Mouse (Mus musculus) neural tube, embryonic 11.5 days (tissue): ENCODE data around the gene Zfp870. TPM values are rescaled to one million over a fixed set of nuclear protein-coding genes. Genes with fewer than 3 reads are reported as not detected.
"Not testable (repeated sequence)": the region's sequence is repeated elsewhere in the genome, so short reads cannot be mapped to it uniquely, and the experiment has no call there.

Source experiments
- ATAC-seq: fragments of 200-750 bp; cut with Nextera tagmentation; 2 replicates; pipeline ENCODE4 v1.8.0; 2017; ENCODE audit warnings: moderate number of reproducible peaks, mild to moderate bottlenecking, moderate TSS enrichment, moderate library complexity; ENCODE audit not compliant: insufficient read depth, low FRiP score, low TSS enrichment
- DNase-seq: peaks from one replicate; pipeline ENCODE4 v3.0.0-alpha.2; 2015; ENCODE audit warnings: low spot score
- H3K27ac ChIP-seq: fragments of 300-500 bp; sonication (generic); 2 replicates; pipeline ENCODE4 v1.5.1; 2014; ENCODE audit warnings: low read depth, mild to moderate bottlenecking, low read length
- H3K27me3 ChIP-seq: fragments of 300-500 bp; sonication (generic); 2 replicates; pipeline ENCODE4 v1.6.1; 2014; ENCODE audit warnings: mild to moderate bottlenecking, low read length, mixed read lengths; ENCODE audit not compliant: control insufficient read depth, insufficient read depth
- H3K36me3 ChIP-seq: fragments of 300-500 bp; sonication (generic); 2 replicates; pipeline ENCODE4 v1.6.1; 2014; ENCODE audit warnings: mild to moderate bottlenecking, low read length, moderate library complexity, mixed read lengths; ENCODE audit not compliant: control insufficient read depth, insufficient read depth
- H3K4me1 ChIP-seq: fragments of 300-500 bp; sonication (generic); 2 replicates; pipeline ENCODE4 v1.6.1; 2014; ENCODE audit warnings: low read length, mixed read lengths; ENCODE audit not compliant: control insufficient read depth, insufficient read depth
- H3K4me2 ChIP-seq: fragments of 300-500 bp; sonication (generic); 2 replicates; pipeline ENCODE4 v1.6.1; 2014; ENCODE audit warnings: low read depth, mild to moderate bottlenecking, moderate library complexity
- H3K4me3 ChIP-seq: fragments of 300-500 bp; sonication (generic); 2 replicates; pipeline ENCODE4 v1.5.1; 2014; ENCODE audit warnings: low read depth, low read length
- H3K9ac ChIP-seq: fragments of 300-500 bp; sonication (generic); 2 replicates; pipeline ENCODE4 v1.6.1; 2014; ENCODE audit warnings: mild to moderate bottlenecking, low read length
- H3K9me3 ChIP-seq: fragments of 300-500 bp; sonication (generic); 2 replicates; pipeline ENCODE4 v1.6.1; 2016; ENCODE audit warnings: low read length; ENCODE audit not compliant: control insufficient read depth
- WGBS: fragments of 180-500 bp; shearing (Covaris S2); extraction: QIAGEN DNeasy Blood & Tissue Kit; methylation state at CpG from one replicate; pipeline ENCODE4 v1.1.7; 2014; 5-methylcytosine and 5-hydroxymethylcytosine counted together
- polyA plus RNA-seq: library from polyadenylated mRNA; unstranded; fragments of >200 nt; fragmentation: Nextera tagmentation; extraction: Ambion mirVana; gene quantifications from 2 replicates; pipeline ENCODE4 v1.2.1, GENCODE M21; 2014

Gene Zfp870
- polyA plus RNA-seq, 1 experiment from 2014 or later: 9.8 TPM

- Histone ChIP-seq H3K9ac (no peak overlapping the region), H3K9me3 (no peaks in the 10 kb centered on the region), H3K27ac (no peak overlapping the region), H3K4me3 (no peak overlapping the region), H3K27me3 (no peaks in the 10 kb centered on the region), H3K36me3 (peaks cover 8% of the 10 kb centered on the region; the same call in 1 of the 2 replicates), H3K4me1 (no peaks in the 10 kb centered on the region), H3K4me2 (no peak overlapping the region)
- ATAC-seq: no peak
- DNase-seq: no peak
- WGBS: 90% methylated on average over 14 of the region's 14 CpGs
Measured at GRCm38 (mm10) chr17:32880320-32881218, 10.9 kb downstream of the Zfp870 start.

GRCm38 (mm10) chr17:32878773-32879172, 12.7 kb downstream of the Zfp870 start:
- 96% methylated on average over 11 of the region's 11 CpGs for WGBS
- no peaks in the 10 kb centered on the region for H3K9me3 ChIP-seq
- no peak overlapping the region for H3K4me2 ChIP-seq
- no peak overlapping the region for H3K27ac ChIP-seq
- no peaks in the 10 kb centered on the region for H3K4me1 ChIP-seq
- H3K27me3 ChIP-seq: no peaks in the 10 kb centered on the region
- peaks cover 2% of the 10 kb centered on the region; the same call in 1 of the 2 replicates for H3K36me3 ChIP-seq
- ATAC-seq: no peak
- DNase-seq: no peak
- no peak overlapping the region for H3K4me3 ChIP-seq
- H3K9ac ChIP-seq: no peak overlapping the region

GRCm38 (mm10) chr17:32877471-32878171, 13.8 kb downstream of the Zfp870 start:
- ATAC-seq (no peak), DNase-seq (no peak)
- Histone ChIP-seq H3K9ac (no peak overlapping the region), H3K9me3 (no peaks in the 10 kb centered on the region), H3K4me1 (no peaks in the 10 kb centered on the region), H3K27ac (no peak overlapping the region), H3K4me2 (no peak overlapping the region), H3K36me3 (peaks cover 2% of the 10 kb centered on the region; the same call in 1 of the 2 replicates), H3K4me3 (no peak overlapping the region), H3K27me3 (no peaks in the 10 kb centered on the region)
- WGBS: 11% methylated on average over 22 of the region's 22 CpGs

- H3K9ac ChIP-seq: no peak overlapping the region
- ATAC-seq (no peak), DNase-seq (no peak)
- no peaks in the 10 kb centered on the region for H3K4me1 ChIP-seq
- no peaks in the 10 kb centered on the region for H3K36me3 ChIP-seq
- H3K27ac ChIP-seq: no peak overlapping the region
- 71% methylated on average over 5 of the region's 5 CpGs for WGBS
- no peaks in the 10 kb centered on the region for H3K27me3 ChIP-seq
- H3K4me3 ChIP-seq: no peak overlapping the region
- no peak overlapping the region for H3K4me2 ChIP-seq
- no peaks in the 10 kb centered on the region for H3K9me3 ChIP-seq
Measured at GRCm38 (mm10) chr17:32872696-32873095, 18.7 kb downstream of the Zfp870 start.

- no peak overlapping the region for H3K4me3 ChIP-seq
- H3K27me3 ChIP-seq: no peaks in the 10 kb centered on the region
- H3K27ac ChIP-seq: no peak overlapping the region
- H3K9me3 ChIP-seq: no peaks in the 10 kb centered on the region
- no peak overlapping the region for H3K4me2 ChIP-seq
- no peaks in the 10 kb centered on the region for H3K4me1 ChIP-seq
- 77% methylated on average over 4 of the region's 4 CpGs for WGBS
- no peak for DNase-seq
- no peak for ATAC-seq
- H3K9ac ChIP-seq: no peak overlapping the region
- H3K36me3 ChIP-seq: no peaks in the 10 kb centered on the region
Measured at GRCm38 (mm10) chr17:32872091-32872490, 19.4 kb downstream of the Zfp870 start.

- ATAC-seq (no peak), DNase-seq (no peak)
- no peak overlapping the region for H3K4me3 ChIP-seq
- no peak overlapping the region for H3K4me2 ChIP-seq
- H3K4me1 ChIP-seq: no peaks in the 10 kb centered on the region
- H3K36me3 ChIP-seq: no peaks in the 10 kb centered on the region
- no peaks in the 10 kb centered on the region for H3K27me3 ChIP-seq
- no peak overlapping the region for H3K27ac ChIP-seq
- WGBS: 90% methylated on average over 1 of the region's 1 CpGs
- no peaks in the 10 kb centered on the region for H3K9me3 ChIP-seq
- H3K9ac ChIP-seq: no peak overlapping the region
Measured at GRCm38 (mm10) chr17:32871483-32871882, 20.0 kb downstream of the Zfp870 start.

- not testable (repeated sequence) for H3K4me2 ChIP-seq, H3K27ac ChIP-seq, ATAC-seq, H3K9me3 ChIP-seq, H3K4me1 ChIP-seq, H3K27me3 ChIP-seq, H3K9ac ChIP-seq, H3K36me3 ChIP-seq, DNase-seq, H3K4me3 ChIP-seq
- WGBS: 64% methylated on average over 3 of the region's 7 CpGs
Measured at GRCm38 (mm10) chr17:32867266-32867665, 24.2 kb downstream of the Zfp870 start.

GRCm38 (mm10) chr17:32856713-32857112, 34.7 kb downstream of the Zfp870 start:
- H3K9me3 ChIP-seq, H3K36me3 ChIP-seq, ATAC-seq, H3K4me2 ChIP-seq, H3K27me3 ChIP-seq, DNase-seq, H3K27ac ChIP-seq, H3K4me1 ChIP-seq, H3K4me3 ChIP-seq, H3K9ac ChIP-seq: not testable (repeated sequence)
- WGBS: 72% methylated on average over 2 of the region's 6 CpGs
